Mouse (Mus musculus) limb, embryonic 15.5 days (tissue): ENCODE data around the gene Cst3. TPM values are rescaled to one million over a fixed set of nuclear protein-coding genes. Genes with fewer than 3 reads are reported as not detected.
A peak's percentile ranks its signal among the peaks of the same experiment; 100 is the strongest.

ENCODE experiments used
- ATAC-seq: fragments of 200-750 bp; cut with Nextera tagmentation; 2 replicates; pipeline ENCODE4 v1.8.0; 2017; ENCODE audit warnings: low read depth, moderate TSS enrichment; ENCODE audit not compliant: insufficient number of reproducible peaks, low FRiP score, low TSS enrichment
- H3K27ac ChIP-seq: fragments of 300-500 bp; sonication (generic); 2 replicates; pipeline ENCODE4 v1.5.1; 2015; ENCODE audit warnings: moderate library complexity, mild to moderate bottlenecking, inconsistent platforms
- H3K27me3 ChIP-seq: fragments of 300-500 bp; sonication (generic); 2 replicates; pipeline ENCODE4 v1.6.1; 2015; ENCODE audit warnings: inconsistent platforms
- H3K36me3 ChIP-seq: fragments of 300-500 bp; sonication (generic); 2 replicates; pipeline ENCODE4 v1.6.1; 2015; ENCODE audit warnings: inconsistent platforms
- H3K4me1 ChIP-seq: fragments of 300-500 bp; sonication (generic); 2 replicates; pipeline ENCODE4 v1.6.1; 2015; ENCODE audit warnings: inconsistent platforms
- H3K4me2 ChIP-seq: fragments of 300-500 bp; sonication (generic); 2 replicates; pipeline ENCODE4 v1.6.1; 2015; ENCODE audit warnings: mild to moderate bottlenecking, inconsistent platforms
- H3K4me3 ChIP-seq: fragments of 300-500 bp; sonication (generic); 2 replicates; pipeline ENCODE4 v1.5.1; 2015; ENCODE audit warnings: mild to moderate bottlenecking, inconsistent platforms
- H3K9ac ChIP-seq: fragments of 300-500 bp; sonication (generic); 2 replicates; pipeline ENCODE4 v1.6.1; 2015; ENCODE audit warnings: inconsistent platforms
- H3K9me3 ChIP-seq: fragments of 300-500 bp; sonication (generic); 2 replicates; pipeline ENCODE4 v1.6.1; 2016; ENCODE audit warnings: inconsistent platforms
- WGBS: fragments of 180-500 bp; shearing (Covaris S2); methylation state at CpG from one replicate; pipeline ENCODE4 v1.1.7; 2015; 5-methylcytosine and 5-hydroxymethylcytosine counted together
- polyA plus RNA-seq: library from polyadenylated mRNA; unstranded; fragments of >200 nt; fragmentation: Nextera tagmentation; extraction: Ambion mirVana; gene quantifications from 2 replicates; pipeline ENCODE4 v1.2.1, GENCODE M21; 2015

Gene Cst3
- polyA plus RNA-seq, 1 experiment from 2014 or later: 548 TPM

GRCm38 (mm10) chr2:148874617-148875334, 716 bp downstream of the Cst3 start:
- Histone ChIP-seq H3K9me3 (no peaks in the 10 kb centered on the region), H3K4me3 (peak overlapping the region; percentile 86), H3K4me1 (peaks cover 41% of the 10 kb centered on the region), H3K36me3 (peaks cover 20% of the 10 kb centered on the region), H3K9ac (peak overlapping the region; percentile 85), H3K27me3 (no peaks in the 10 kb centered on the region), H3K4me2 (peak overlapping the region; percentile 68), H3K27ac (peak overlapping the region; percentile 96)
- under 1% methylated on average over 34 of the region's 34 CpGs for WGBS
- peak; percentile 32; the same call in 1 of the 2 replicates for ATAC-seq

- ATAC-seq: no peak
- no peaks in the 10 kb centered on the region for H3K27me3 ChIP-seq
- H3K4me2 ChIP-seq: peak overlapping the region; percentile 68
- 35% methylated on average over 3 of the region's 3 CpGs for WGBS
- H3K4me1 ChIP-seq: peaks cover 41% of the 10 kb centered on the region
- H3K27ac ChIP-seq: no peak overlapping the region
- peak overlapping the region; percentile 86 for H3K4me3 ChIP-seq
- H3K36me3 ChIP-seq: peaks cover 20% of the 10 kb centered on the region
- H3K9ac ChIP-seq: peak overlapping the region; percentile 85; the same call in 1 of the 2 replicates
- H3K9me3 ChIP-seq: no peaks in the 10 kb centered on the region
Measured at GRCm38 (mm10) chr2:148874224-148874616, 1.3 kb downstream of the Cst3 start.

GRCm38 (mm10) chr2:148872860-148873259, 2.6 kb downstream of the Cst3 start:
- ATAC-seq: no peak
- peaks cover 41% of the 10 kb centered on the region for H3K4me1 ChIP-seq
- peaks cover 20% of the 10 kb centered on the region for H3K36me3 ChIP-seq
- no peak overlapping the region for H3K27ac ChIP-seq
- H3K4me3 ChIP-seq: peak overlapping the region; percentile 86
- peak overlapping the region; percentile 68; the same call in 1 of the 2 replicates for H3K4me2 ChIP-seq
- WGBS: 68% methylated on average over 4 of the region's 4 CpGs
- no peak overlapping the region for H3K9ac ChIP-seq
- H3K9me3 ChIP-seq: no peaks in the 10 kb centered on the region
- no peaks in the 10 kb centered on the region for H3K27me3 ChIP-seq

DNA sequence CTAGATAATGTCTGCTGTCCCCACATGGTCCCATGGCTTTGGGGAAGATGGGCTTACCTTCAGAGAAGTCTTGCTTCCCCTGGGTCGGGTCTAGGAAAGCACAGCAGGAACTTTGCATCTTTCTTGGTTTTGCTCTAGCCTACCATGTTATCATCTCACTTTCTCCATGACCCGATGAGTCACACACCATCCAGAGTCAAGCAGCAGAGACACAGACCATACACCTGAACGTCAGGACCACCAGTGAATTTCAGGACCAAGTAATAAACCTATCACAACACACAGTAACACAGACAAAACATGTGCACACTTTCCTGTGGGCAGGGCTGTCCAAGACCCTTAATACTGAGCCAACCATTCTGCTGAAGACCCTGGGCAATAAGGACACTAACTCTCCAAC, 5.0 kb downstream of the Cst3 start:
- H3K9ac ChIP-seq: no peak overlapping the region
- peaks cover 20% of the 10 kb centered on the region for H3K36me3 ChIP-seq
- H3K4me2 ChIP-seq: no peak overlapping the region
- 90% methylated on average over 3 of the region's 3 CpGs for WGBS
- peaks cover 26% of the 10 kb centered on the region for H3K4me1 ChIP-seq
- H3K27me3 ChIP-seq: no peaks in the 10 kb centered on the region
- no peak overlapping the region for H3K4me3 ChIP-seq
- H3K9me3 ChIP-seq: no peaks in the 10 kb centered on the region
- H3K27ac ChIP-seq: no peak overlapping the region
- no peak for ATAC-seq

- H3K4me1 ChIP-seq: peaks cover 17% of the 10 kb centered on the region
- no peak overlapping the region for H3K4me3 ChIP-seq
- no peak for ATAC-seq
- WGBS: 66% methylated on average over 1 of the region's 1 CpGs
- H3K4me2 ChIP-seq: no peak overlapping the region
- no peaks in the 10 kb centered on the region for H3K9me3 ChIP-seq
- no peaks in the 10 kb centered on the region for H3K27me3 ChIP-seq
- H3K9ac ChIP-seq: no peak overlapping the region
- H3K27ac ChIP-seq: no peak overlapping the region
- H3K36me3 ChIP-seq: peaks cover 20% of the 10 kb centered on the region
Measured at GRCm38 (mm10) chr2:148868959-148869358, 6.5 kb downstream of the Cst3 start.

DNA sequence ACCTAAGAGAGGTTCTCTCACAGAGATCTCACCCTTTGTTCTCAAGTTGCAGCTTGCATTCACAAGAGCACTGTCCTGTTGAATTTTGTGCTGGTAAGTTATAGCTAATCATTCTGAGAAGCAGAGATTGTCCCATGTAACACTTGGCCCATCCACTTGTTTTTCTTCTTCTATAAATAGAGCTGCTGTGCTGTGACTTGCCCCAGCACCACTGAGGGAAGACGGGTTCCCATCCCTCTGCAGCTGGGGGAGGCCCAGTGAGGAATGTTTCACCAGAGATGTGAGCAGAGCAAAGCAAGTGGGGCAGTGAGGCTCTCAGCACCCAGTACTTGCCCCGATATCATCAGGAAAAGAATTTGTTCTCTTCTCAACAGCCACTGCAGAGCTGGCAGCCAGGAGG, 10.5 kb downstream of the Cst3 start, which contains the start of gene 9230104L09Rik:
9230104L09Rik (minus strand) TSS at position 73 of the 400 bp plus-strand sequence.
- Histone ChIP-seq H3K27me3 (no peaks in the 10 kb centered on the region), H3K4me3 (no peak within 1 kb of the TSS), H3K9me3 (no peaks in the 10 kb centered on the region), H3K4me1 (no peaks in the 10 kb centered on the region), H3K4me2 (no peak within 1 kb of the TSS), H3K27ac (0 out of 2 replicates have a peak within 1 kb of the TSS, but pooled peaks have one; percentile 17), H3K9ac (no peak within 1 kb of the TSS), H3K36me3 (no peaks in the 10 kb centered on the region)
- WGBS: 43% methylated on average over 2 of the region's 2 CpGs
- ATAC-seq: no peak

- H3K36me3 ChIP-seq: no peaks in the 10 kb centered on the region
- H3K9ac ChIP-seq: no peak overlapping the region
- H3K27me3 ChIP-seq: no peaks in the 10 kb centered on the region
- H3K27ac ChIP-seq: no peak overlapping the region
- no peaks in the 10 kb centered on the region for H3K4me1 ChIP-seq
- H3K9me3 ChIP-seq: no peaks in the 10 kb centered on the region
- ATAC-seq: no peak
- no peak overlapping the region for H3K4me3 ChIP-seq
- H3K4me2 ChIP-seq: no peak overlapping the region
Measured at GRCm38 (mm10) chr2:148861693-148862092, 13.8 kb downstream of the Cst3 start.

GRCm38 (mm10) chr2:148860993-148861392, 14.5 kb downstream of the Cst3 start:
- Histone ChIP-seq H3K4me1 (no peaks in the 10 kb centered on the region), H3K9ac (no peak overlapping the region), H3K4me3 (no peak overlapping the region), H3K36me3 (no peaks in the 10 kb centered on the region), H3K27ac (no peak overlapping the region), H3K27me3 (no peaks in the 10 kb centered on the region), H3K9me3 (no peaks in the 10 kb centered on the region), H3K4me2 (no peak overlapping the region)
- WGBS: 60% methylated on average over 4 of the region's 4 CpGs
- ATAC-seq: no peak

DNA sequence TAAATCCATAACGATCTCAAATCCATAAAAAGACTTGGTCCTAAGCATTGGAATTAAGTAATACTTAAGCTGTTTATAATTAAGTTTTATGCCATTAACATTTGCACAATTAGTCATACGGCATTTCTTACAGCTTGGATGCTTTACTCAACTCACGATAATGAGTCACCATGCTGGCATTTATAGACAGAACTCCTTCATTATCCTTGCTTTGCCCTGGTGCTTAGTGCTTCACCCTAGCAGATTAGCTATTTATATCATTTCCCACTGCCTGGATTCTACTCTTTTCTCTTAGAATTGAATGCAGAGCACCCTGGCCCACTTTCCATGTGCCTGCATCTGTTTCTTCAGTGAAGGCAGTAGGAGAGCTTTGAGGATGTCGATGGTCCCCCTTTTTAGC, 18.0 kb downstream of the Cst3 start:
- no peaks in the 10 kb centered on the region for H3K9me3 ChIP-seq
- H3K9ac ChIP-seq: no peak overlapping the region
- WGBS: 54% methylated on average over 4 of the region's 4 CpGs
- ATAC-seq: no peak
- no peaks in the 10 kb centered on the region for H3K27me3 ChIP-seq
- H3K4me3 ChIP-seq: no peak overlapping the region
- no peak overlapping the region for H3K27ac ChIP-seq
- no peak overlapping the region for H3K4me2 ChIP-seq
- no peaks in the 10 kb centered on the region for H3K4me1 ChIP-seq
- no peaks in the 10 kb centered on the region for H3K36me3 ChIP-seq

- WGBS: 67% methylated on average over 8 of the region's 8 CpGs
- H3K27ac ChIP-seq: no peak overlapping the region
- H3K4me3 ChIP-seq: no peak overlapping the region
- H3K4me1 ChIP-seq: no peaks in the 10 kb centered on the region
- no peaks in the 10 kb centered on the region for H3K36me3 ChIP-seq
- H3K9me3 ChIP-seq: no peaks in the 10 kb centered on the region
- H3K4me2 ChIP-seq: no peak overlapping the region
- no peak for ATAC-seq
- H3K27me3 ChIP-seq: no peaks in the 10 kb centered on the region
- H3K9ac ChIP-seq: no peak overlapping the region
Measured at GRCm38 (mm10) chr2:148856630-148857400, 18.7 kb downstream of the Cst3 start.

DNA sequence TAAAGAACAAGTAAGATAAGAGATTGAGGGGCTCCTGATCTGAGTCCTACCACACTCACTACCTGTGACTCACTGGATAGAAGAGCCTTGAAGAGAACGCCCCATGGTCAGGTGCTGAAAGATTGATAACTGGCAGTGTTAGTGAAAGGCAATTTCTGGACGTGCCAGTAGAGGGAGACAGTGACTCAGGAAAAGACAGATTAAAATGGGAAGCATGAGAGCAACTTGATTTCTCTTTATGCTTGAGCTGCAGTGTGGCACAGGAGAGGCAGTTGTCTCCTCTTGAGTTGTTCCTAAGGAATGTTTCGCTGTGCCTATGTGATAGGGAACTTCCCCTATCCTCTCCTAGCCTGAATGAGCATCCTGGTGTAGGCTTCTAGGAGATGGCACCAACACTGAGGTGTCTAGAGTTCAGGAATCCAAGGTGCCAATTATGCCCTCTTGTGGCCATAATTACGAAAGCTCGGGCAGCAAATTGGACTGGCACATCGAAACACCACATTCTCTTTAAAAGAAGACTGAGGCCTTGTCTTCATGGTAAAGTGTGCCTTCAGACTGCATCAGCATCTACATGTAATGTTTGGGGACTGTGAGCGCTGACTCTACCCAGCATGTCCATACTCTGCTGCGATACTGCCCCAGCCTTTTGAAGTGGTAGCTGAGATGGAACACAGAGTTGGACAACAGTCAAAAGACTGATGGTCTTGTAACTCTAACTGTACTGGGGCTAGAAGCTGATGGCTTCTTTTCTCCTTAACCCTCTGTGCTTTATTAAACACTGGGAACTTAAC, 24.2 kb downstream of the Cst3 start:
- Histone ChIP-seq H3K4me2 (no peak overlapping the region), H3K36me3 (no peaks in the 10 kb centered on the region), H3K9me3 (no peaks in the 10 kb centered on the region), H3K27me3 (no peaks in the 10 kb centered on the region), H3K27ac (no peak overlapping the region), H3K9ac (no peak overlapping the region), H3K4me3 (no peak overlapping the region), H3K4me1 (no peaks in the 10 kb centered on the region)
- ATAC-seq: no peak
- WGBS: 47% methylated on average over 8 of the region's 8 CpGs
